Mouse (Mus musculus): ENCODE measurements around the gene Apoc3.

GRCm38 (mm10) chr9:46272677-46273454 is 37.4 kb upstream of the Apoc3 start, which contains the start of gene Zpr1:
- peak; percentile 20; the same call in 1 of the 2 replicates for TF ChIP-seq CTCF (IDR thresholded peaks at IDR 0.05; ENCODE audit: low read depth)
- no peak; the same call in 1 of the 2 replicates for TF ChIP-seq EP300 (IDR thresholded peaks at IDR 0.05; ENCODE audit: low read depth)

All from heart, postnatal 0 days (tissue).